Mouse (Mus musculus): Measurements from ENCODE around the gene Taar8c. TPM values are rescaled to one million over a fixed set of nuclear protein-coding genes. Genes with fewer than 3 reads are reported as not detected.
"Not testable (repeated sequence)": the region's sequence is repeated elsewhere in the genome, so short reads cannot be mapped to it uniquely, and the experiment has no call there.

Gene Taar8c
- polyA plus RNA-seq (2015; fragmentation: Nextera tagmentation; extraction: Ambion mirVana), result not detected in 2 replicates

GRCm38 (mm10) chr10:24101812-24102211, at the start of gene Taar8c:
Gene Taar8c, minus strand, starts transcription at chr10:24101912.
- not testable (repeated sequence) for H3K9ac ChIP-seq; H3K27ac ChIP-seq; H3K4me1 ChIP-seq; H3K9me3 ChIP-seq; H3K4me3 ChIP-seq; ATAC-seq (ENCODE audit: borderline replicate concordance, extremely low read depth, low FRiP score, low TSS enrichment); H3K36me3 ChIP-seq; H3K4me2 ChIP-seq; H3K27me3 ChIP-seq
- 71% methylated on average over 1 of the region's 3 CpGs for WGBS

DNA sequence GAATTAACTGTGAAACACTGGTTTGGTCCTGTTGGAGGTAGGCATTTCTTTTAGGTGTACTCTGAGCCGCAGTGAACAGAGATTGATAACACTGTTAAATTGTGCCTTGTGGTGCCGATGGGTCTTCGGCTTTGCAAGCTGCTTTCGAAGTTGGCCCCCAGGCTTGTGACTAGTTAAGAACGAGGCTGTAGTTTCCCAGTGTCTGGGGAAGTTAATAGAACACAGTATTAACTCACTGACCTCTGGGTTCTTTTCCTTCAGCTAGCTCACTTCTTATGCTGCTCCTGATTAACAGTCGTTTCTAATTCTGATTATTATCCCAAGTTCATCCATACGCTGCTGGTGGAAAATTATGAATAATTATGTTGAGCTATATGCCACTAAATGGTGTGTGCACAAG, 48.4 kb upstream of the Taar8c start:
- H3K9ac ChIP-seq, result peak overlapping the region; percentile 78
- H3K9me3 ChIP-seq, result no peaks in the 10 kb centered on the region
- peaks cover 11% of the 10 kb centered on the region; the same call in 1 of the 2 replicates for H3K4me1 ChIP-seq
- H3K4me2 ChIP-seq, result peak overlapping the region; percentile 67
- WGBS, result 37% methylated on average over 7 of the region's 7 CpGs
- ATAC-seq (ENCODE audit: borderline replicate concordance, extremely low read depth, low FRiP score, low TSS enrichment), result no peak
- no peaks in the 10 kb centered on the region for H3K27me3 ChIP-seq
- peak overlapping the region; percentile 86 for H3K4me3 ChIP-seq
- H3K36me3 ChIP-seq, result no peaks in the 10 kb centered on the region
- H3K27ac ChIP-seq, result no peak overlapping the region

GRCm38 (mm10) chr10:24149135-24149781, 47.5 kb upstream of the Taar8c start, which contains the start of gene Stx7:
Gene Stx7, plus strand, starts transcription at chr10:24149302.
- no peaks in the 10 kb centered on the region for H3K9me3 ChIP-seq
- peak within 1 kb of the TSS; percentile 78 for H3K9ac ChIP-seq
- H3K27me3 ChIP-seq, result no peaks in the 10 kb centered on the region
- H3K4me2 ChIP-seq, result peak within 1 kb of the TSS; percentile 67
- peak; percentile 97 for ATAC-seq (ENCODE audit: borderline replicate concordance, extremely low read depth, low FRiP score, low TSS enrichment)
- peak within 1 kb of the TSS; percentile 69; the same call in 1 of the 2 replicates for H3K27ac ChIP-seq
- under 1% methylated on average over 42 of the region's 45 CpGs for WGBS
- peaks cover 11% of the 10 kb centered on the region; the same call in 1 of the 2 replicates for H3K4me1 ChIP-seq
- peak within 1 kb of the TSS; percentile 86 for H3K4me3 ChIP-seq
- no peaks in the 10 kb centered on the region for H3K36me3 ChIP-seq

DNA sequence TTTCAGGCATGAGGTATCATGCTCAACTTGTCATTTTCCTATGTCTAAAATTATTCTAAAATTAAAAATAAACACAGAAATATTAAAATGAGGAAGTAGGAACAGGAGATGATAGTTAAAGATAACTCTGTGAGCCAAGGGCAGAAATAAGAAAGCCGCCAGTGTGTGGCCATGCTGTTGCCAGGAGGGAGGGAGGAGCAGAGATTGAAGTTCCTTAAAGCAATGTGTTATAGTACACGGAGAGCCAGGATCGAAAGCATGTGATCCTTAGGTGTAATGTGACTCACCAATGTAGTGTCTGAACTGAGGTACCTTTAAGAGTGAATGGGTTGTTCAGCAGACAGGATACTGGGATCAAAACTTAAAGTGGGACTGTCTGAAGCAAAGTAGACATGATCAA, 41.0 kb upstream of the Taar8c start:
- H3K4me2 ChIP-seq, result no peak overlapping the region
- no peak for ATAC-seq (ENCODE audit: borderline replicate concordance, extremely low read depth, low FRiP score, low TSS enrichment)

DNA sequence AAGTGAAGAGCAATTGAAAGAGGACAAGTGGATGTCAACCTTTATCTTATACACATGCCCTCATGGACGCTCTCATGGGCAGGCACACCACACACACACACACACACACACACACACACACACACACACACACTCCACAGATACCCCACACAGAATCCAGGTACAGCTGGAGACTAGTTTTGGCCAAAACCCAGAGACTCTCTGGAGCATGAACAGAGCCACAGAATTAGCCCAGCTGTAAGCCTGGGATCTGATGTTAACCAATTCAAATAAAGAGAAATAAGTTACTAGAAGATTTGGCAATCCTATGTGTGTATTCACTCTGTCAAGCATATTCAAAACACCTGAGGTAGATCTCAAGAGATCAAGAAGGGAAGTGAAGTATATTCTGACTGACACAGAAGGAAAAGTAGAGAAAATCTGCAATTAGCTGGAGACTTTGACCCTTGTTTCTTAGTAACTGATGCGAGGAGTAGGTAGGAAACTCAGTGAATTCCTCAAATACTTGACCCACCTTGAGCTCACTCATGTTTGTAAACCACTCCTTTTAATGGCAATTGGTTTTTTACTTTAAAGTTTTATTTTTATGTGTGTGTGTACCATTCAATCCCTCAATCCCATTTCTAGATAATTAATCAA, 37.0 kb upstream of the Taar8c start:
- Histone ChIP-seq H3K9ac (no peak overlapping the region), H3K4me1 (peaks cover 8% of the 10 kb centered on the region; the same call in 1 of the 2 replicates), H3K4me3 (no peak overlapping the region), H3K27ac (peak overlapping the region; percentile 44; the same call in 1 of the 2 replicates), H3K4me2 (no peak overlapping the region), H3K9me3 (no peaks in the 10 kb centered on the region), H3K36me3 (no peaks in the 10 kb centered on the region), H3K27me3 (no peaks in the 10 kb centered on the region)
- ATAC-seq (ENCODE audit: borderline replicate concordance, extremely low read depth, low FRiP score, low TSS enrichment), result no peak
- 42% methylated on average over 2 of the region's 2 CpGs for WGBS

More for the DNA sequence above, 41.0 kb upstream of the Taar8c start:
- Histone ChIP-seq H3K9me3 (no peaks in the 10 kb centered on the region), H3K4me3 (no peak overlapping the region), H3K9ac (no peak overlapping the region), H3K27ac (no peak overlapping the region), H3K36me3 (no peaks in the 10 kb centered on the region), H3K27me3 (no peaks in the 10 kb centered on the region), H3K4me1 (no peaks in the 10 kb centered on the region)
- 76% methylated on average over 3 of the region's 3 CpGs for WGBS

DNA sequence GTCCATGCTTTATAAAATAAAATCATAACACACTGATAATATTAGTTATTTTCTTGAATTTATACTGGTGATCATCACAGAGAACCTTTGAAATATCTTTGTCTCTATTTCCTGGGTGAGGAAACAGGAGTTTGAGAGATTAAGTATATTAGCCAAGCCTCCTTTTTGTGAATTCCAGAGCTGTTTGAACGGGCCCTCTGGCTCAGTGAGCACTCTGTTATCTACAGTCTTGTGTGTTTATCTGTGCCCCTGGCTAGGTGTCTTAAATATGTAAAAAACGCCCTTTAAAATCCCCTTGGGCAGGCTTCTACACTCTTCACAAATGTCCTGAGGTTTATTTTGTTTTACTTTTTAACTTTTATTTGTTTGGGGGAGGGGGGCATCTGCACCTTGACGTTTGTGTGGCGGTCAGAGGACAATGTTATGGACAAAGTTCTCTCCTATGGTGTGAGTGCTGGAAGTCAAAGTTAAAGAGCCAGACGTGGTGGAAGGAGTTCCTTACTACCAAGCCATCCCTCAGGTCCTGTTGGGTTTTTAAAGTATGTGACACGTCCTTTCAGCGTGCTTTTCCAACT, 32.4 kb upstream of the Taar8c start:
- Histone ChIP-seq H3K4me2 (no peak overlapping the region), H3K9ac (no peak overlapping the region), H3K4me1 (peaks cover 18% of the 10 kb centered on the region; the same call in 1 of the 2 replicates), H3K4me3 (no peak overlapping the region), H3K9me3 (no peaks in the 10 kb centered on the region), H3K27ac (peak overlapping the region; percentile 76), H3K27me3 (no peaks in the 10 kb centered on the region), H3K36me3 (no peaks in the 10 kb centered on the region)
- ATAC-seq (ENCODE audit: borderline replicate concordance, extremely low read depth, low FRiP score, low TSS enrichment), result no peak
- 26% methylated on average over 7 of the region's 7 CpGs for WGBS

DNA sequence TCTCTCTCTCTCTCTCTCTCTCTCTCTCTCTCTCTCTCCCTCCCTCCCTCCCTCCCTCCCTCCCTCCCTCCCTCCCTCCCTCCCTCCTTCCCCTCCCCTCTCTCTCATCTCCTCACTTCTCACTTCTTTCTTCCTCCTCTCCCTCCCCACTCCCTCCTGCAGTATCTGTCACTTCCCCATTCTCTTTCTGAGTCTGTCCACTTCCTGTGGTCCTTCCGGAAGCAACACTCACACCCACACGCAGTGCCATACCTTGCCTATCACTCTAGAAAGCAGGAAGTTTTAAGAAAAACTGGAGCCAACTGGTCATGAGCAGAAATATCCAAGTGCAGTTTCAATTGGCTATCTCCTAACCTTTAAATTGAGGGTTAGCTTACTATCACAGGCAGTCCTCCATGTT, 31.4 kb upstream of the Taar8c start:
- Histone ChIP-seq H3K27ac (peak overlapping the region; percentile 76; the same call in 1 of the 2 replicates), H3K4me3 (no peak overlapping the region), H3K9ac (no peak overlapping the region), H3K4me2 (no peak overlapping the region), H3K27me3 (no peaks in the 10 kb centered on the region), H3K4me1 (peaks cover 18% of the 10 kb centered on the region; the same call in 1 of the 2 replicates), H3K9me3 (no peaks in the 10 kb centered on the region), H3K36me3 (no peaks in the 10 kb centered on the region)
- 17% methylated on average over 2 of the region's 2 CpGs for WGBS
- no peak for ATAC-seq (ENCODE audit: borderline replicate concordance, extremely low read depth, low FRiP score, low TSS enrichment)

DNA sequence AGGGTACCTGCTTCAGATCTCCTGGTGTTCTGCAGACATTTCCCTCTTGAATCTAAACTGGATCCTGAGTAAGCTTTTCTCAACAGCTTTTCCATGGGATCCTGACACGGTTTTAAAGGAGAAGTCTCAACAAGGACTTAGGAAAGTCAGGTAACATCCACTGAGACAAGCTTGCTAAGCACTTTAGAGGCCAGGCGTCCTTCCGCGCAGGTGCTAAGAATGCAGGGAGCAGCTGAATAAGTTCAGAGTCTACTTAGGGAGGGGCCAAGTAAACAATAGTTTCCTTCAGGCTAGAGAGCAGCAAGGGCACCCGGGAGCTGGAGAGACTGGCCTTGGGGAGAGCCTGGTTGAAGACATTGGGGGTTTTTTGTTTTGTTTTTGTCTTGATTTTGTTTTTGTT, 30.6 kb upstream of the Taar8c start:
- no peak overlapping the region for H3K9ac ChIP-seq
- WGBS, result 16% methylated on average over 5 of the region's 5 CpGs
- peak overlapping the region; percentile 49 for H3K4me2 ChIP-seq
- H3K27me3 ChIP-seq, result no peaks in the 10 kb centered on the region
- peaks cover 18% of the 10 kb centered on the region; the same call in 1 of the 2 replicates for H3K4me1 ChIP-seq
- H3K4me3 ChIP-seq, result no peak overlapping the region
- peak; percentile 83 for ATAC-seq (ENCODE audit: borderline replicate concordance, extremely low read depth, low FRiP score, low TSS enrichment)
- no peaks in the 10 kb centered on the region for H3K36me3 ChIP-seq
- peak overlapping the region; percentile 76 for H3K27ac ChIP-seq
- no peaks in the 10 kb centered on the region for H3K9me3 ChIP-seq

- Histone ChIP-seq H3K4me1 (peaks cover 18% of the 10 kb centered on the region; the same call in 1 of the 2 replicates), H3K36me3 (no peaks in the 10 kb centered on the region), H3K9me3 (no peaks in the 10 kb centered on the region), H3K4me3 (peak overlapping the region; percentile 28), H3K9ac (0 out of 2 replicates have a peak overlapping the region, but pooled peaks have one; percentile 14), H3K27ac (peak overlapping the region; percentile 76), H3K4me2 (peak overlapping the region; percentile 49), H3K27me3 (no peaks in the 10 kb centered on the region)
- ATAC-seq (ENCODE audit: borderline replicate concordance, extremely low read depth, low FRiP score, low TSS enrichment), result peak; percentile 72
- 15% methylated on average over 9 of the region's 9 CpGs for WGBS
These were observed 29.9 kb upstream of the Taar8c start for GRCm38 (mm10) chr10:24131451-24132262.

DNA sequence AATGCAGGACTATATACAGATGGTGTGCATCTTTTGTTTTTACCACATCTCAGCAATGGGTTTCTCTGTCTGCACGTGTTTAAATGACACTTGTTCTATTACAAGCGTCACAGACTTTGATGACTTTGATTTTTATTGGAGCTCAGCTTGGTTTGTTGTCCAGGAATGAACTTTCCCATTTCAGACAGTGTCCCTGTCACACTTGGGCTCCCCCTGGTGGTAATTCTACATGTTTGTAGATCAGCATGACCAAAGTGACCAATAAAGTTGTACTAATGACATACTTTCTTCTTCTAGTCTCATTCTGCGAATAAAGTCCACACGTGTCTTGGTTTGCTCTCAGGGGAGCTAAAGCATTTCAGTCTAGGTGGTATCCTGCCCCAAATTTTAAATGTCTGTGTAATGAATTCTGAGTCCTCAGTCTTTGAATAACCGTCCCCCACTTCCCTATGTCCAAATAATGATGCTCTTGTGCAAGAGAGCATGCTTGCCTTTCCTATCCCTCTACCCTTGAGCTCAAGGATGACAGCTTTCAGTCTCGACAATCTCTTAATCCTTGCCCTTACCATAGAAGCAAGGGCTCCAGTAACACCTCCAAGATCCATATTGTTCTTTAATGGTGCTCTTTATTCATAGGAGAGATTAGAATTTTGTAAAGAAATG, 9.5 kb upstream of the Taar8c start:
- no peak overlapping the region for H3K4me2 ChIP-seq
- H3K9me3 ChIP-seq, result no peaks in the 10 kb centered on the region
- 42% methylated on average over 6 of the region's 6 CpGs for WGBS
- H3K4me3 ChIP-seq, result no peak overlapping the region
- H3K9ac ChIP-seq, result no peak overlapping the region
- H3K27me3 ChIP-seq, result no peaks in the 10 kb centered on the region
- H3K4me1 ChIP-seq, result no peaks in the 10 kb centered on the region
- ATAC-seq (ENCODE audit: borderline replicate concordance, extremely low read depth, low FRiP score, low TSS enrichment), result no peak
- H3K27ac ChIP-seq, result no peak overlapping the region
- no peaks in the 10 kb centered on the region for H3K36me3 ChIP-seq

GRCm38 (mm10) chr10:24109434-24109833, 7.7 kb upstream of the Taar8c start, which contains the start of gene Taar9:
Gene Taar9, minus strand, starts transcription at chr10:24109534.
- H3K4me2 ChIP-seq; H3K27me3 ChIP-seq; ATAC-seq (ENCODE audit: borderline replicate concordance, extremely low read depth, low FRiP score, low TSS enrichment); H3K36me3 ChIP-seq; H3K27ac ChIP-seq; H3K4me3 ChIP-seq; H3K4me1 ChIP-seq; H3K9ac ChIP-seq; H3K9me3 ChIP-seq: not testable (repeated sequence)
- WGBS, result 65% methylated on average over 8 of the region's 8 CpGs
